Mouse (Mus musculus): Measurements from ENCODE around the gene Wasf1.

The Wasf1 gene

DNA sequence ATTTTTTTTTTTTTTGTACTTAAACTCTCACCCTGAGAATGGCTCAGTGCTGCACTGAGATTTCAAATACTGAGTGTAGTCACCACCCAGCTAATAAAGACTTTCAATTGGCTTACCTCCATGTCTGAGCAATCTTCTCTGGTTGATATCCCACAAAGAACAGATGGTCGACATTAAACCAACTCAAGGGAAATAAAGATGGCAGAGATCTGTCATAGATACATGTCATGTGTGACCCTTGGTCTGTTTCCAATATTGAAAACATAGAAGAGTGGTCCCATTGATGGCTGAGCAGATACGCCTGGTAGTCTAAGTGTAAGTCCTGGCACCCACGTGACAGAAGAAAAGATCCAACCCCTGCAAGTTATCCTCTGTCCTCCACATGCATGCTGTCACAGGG lies 101.3 kb downstream of the Wasf1 start:
- DNase-seq: no peak

DNA sequence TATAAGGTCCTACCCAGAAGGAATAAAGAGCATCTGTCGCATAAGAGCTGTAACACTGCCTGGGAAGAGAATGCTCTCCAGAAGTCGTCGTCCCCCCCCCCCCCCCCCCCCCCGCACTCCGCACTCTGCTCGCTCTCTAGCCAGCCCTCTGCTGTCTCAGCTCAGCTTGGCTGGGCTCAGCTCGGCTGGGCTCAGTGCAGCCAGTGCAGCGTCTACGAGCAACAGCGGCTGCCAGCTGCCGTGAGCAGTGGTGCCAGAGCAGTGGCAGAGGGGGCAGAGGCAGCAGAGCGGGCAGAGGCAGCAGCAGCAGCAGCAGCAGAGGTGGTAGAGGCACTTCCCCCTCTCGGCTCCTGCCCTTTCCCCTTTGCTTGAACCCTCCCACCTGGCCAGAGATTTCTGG lies 102.1 kb downstream of the Wasf1 start:
- no peak for DNase-seq

Data from lung, adult 18-20 months (tissue).